Mouse (Mus musculus): ENCODE measurements around the gene Fyn.

- no peak for TF ChIP-seq CTCF (IDR thresholded peaks at IDR 0.05; ENCODE audit: low read depth, low read length)
- TF ChIP-seq TAL1 (conservative IDR thresholded peaks at IDR 0.05; ENCODE audit: low read depth, low read length), result no peak
- no peak for TF ChIP-seq POLR2AphosphoS5 (IDR thresholded peaks at IDR 0.05; ENCODE audit: insufficient replicate concordance, low read depth, low read length)
- no peak for TF ChIP-seq GATA1 (IDR thresholded peaks at IDR 0.05; ENCODE audit: borderline replicate concordance, low read length)
Observed at GRCm38 (mm10) chr10:39431265-39431664, 62.6 kb downstream of the Fyn start.
